Mouse (Mus musculus): ENCODE measurements around the gene Lsm12.

GRCm38 (mm10) chr11:102147213-102147989 is 37.7 kb downstream of the Lsm12 start:
- TF ChIP-seq CTCF (IDR thresholded peaks at IDR 0.05; ENCODE audit: control insufficient read depth, insufficient read depth, insufficient replicate concordance, low read depth, low read length) (no peak), POLR2A (IDR thresholded peaks at IDR 0.05; ENCODE audit: control insufficient read depth, low read depth, low read length) (no peak)
